Mouse (Mus musculus): ENCODE measurements at regions not wholly inside any gene's neighbourhood (a gene's known extent, or its start where the extent isn't known, plus 50 kb on each side); places are given as distances from the start of the nearest gene placed in this dataset.

DNA sequence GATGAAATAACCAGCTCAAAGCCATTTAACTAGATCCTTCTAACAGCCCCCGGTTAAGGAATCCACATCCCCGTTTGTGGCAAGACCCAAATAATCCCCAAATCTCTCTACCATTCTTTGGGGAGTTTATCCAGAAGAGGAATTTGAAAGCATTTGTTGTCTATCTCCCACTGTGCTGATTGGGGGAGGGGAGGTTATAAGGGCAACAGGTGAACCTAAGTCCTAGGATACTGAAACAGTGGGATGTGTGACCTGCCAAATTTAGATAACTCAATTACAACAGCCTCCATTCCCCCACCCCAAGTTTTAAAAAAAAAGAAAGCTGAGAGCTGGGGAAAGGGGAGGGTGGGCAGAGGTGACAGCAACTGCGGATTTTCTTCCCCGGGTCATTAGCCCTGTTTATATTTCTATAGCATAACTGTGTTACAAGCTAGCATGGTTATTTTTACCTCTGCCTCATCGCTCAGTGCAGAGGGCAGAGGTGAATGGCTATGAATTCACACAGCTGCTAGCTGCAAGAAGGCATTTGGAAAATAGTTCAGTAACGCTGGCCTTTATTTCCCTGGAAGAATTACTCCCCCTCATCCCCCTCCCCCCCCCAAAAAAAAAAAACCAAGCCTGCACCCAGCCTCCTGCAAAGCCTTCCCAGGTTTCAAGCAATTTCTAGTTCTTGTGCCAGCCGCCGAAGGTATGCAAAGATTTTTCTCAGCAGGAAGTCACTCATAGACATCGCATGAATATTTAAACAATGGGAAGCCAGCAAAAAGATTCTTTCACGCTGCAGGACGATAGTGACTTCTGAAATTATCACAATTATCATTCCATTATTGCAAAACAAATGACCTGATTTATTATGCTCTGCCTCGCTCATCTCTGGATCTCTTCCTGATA, 388.5 kb upstream of the Acvr2a start:
- TF ChIP-seq POLR2A (IDR thresholded peaks at IDR 0.05; ENCODE audit: insufficient read depth, low read depth, low read length) (no peak), CTCF (IDR thresholded peaks at IDR 0.05) (no peak)
